Mouse (Mus musculus): ENCODE measurements around the gene Rnase12. TPM values are rescaled to one million over a fixed set of nuclear protein-coding genes. Genes with fewer than 3 reads are reported as not detected.

Gene Rnase12
- total and polyA plus RNA-seq, 3 experiments = not detected

- no peak for DNase-seq
These were observed 27.6 kb upstream of the Rnase12 start for GRCm38 (mm10) chr14:51085086-51085485.

DNA sequence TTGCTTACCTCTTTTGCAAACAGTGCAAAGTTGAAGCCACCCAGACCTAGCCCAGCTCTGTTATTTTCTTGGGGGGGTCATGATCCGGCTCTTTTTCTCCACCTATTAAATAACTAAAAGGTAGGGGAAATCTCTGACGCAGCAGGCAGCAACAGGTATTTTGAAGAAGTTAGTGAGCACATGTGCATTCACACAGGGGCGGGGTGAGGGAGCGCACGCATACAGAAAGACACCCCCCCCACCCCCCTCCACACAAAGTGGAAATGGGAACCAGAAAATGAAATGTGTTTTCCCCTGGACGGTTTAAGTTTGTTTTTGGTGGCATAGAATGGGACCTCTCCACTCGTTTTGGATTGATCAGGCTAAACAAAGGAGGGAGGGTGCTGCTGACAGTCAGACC is 26.3 kb upstream of the Rnase12 start:
- no peak for DNase-seq

GRCm38 (mm10) chr14:51082599-51083581 is 25.4 kb upstream of the Rnase12 start:
- DNase-seq = peak; percentile 85

- no peak for DNase-seq
These were observed 23.6 kb upstream of the Rnase12 start for GRCm38 (mm10) chr14:51081035-51081434.

- DNase-seq = no peak
These were observed 21.7 kb upstream of the Rnase12 start for GRCm38 (mm10) chr14:51079180-51079579.

DNA sequence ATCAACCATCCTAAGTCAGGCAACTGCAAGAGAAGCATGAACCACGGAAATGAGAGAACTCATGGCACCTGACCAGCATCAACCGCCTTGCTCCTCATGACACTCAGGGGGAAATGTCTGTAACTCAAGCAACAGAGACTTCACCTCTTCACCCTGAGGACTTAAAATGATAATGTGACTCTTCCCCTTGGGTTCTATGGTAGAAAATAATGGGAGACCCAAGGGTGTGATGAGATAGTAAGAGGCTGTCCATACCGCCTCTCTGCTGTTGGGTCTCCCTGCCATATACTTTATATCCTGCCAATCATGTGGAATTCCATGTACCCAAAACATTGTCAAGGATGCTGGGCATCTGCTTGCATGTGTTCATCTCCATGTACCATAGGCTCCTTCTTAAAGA is 16.9 kb upstream of the Rnase12 start, which contains the start of gene Olfr750:
Gene Olfr750, minus strand, starts transcription at position 101 of the 400 bp plus-strand sequence.
- DNase-seq = no peak

- peak; percentile 29 for DNase-seq
These were observed 12.2 kb upstream of the Rnase12 start for GRCm38 (mm10) chr14:51069617-51070016.

DNA sequence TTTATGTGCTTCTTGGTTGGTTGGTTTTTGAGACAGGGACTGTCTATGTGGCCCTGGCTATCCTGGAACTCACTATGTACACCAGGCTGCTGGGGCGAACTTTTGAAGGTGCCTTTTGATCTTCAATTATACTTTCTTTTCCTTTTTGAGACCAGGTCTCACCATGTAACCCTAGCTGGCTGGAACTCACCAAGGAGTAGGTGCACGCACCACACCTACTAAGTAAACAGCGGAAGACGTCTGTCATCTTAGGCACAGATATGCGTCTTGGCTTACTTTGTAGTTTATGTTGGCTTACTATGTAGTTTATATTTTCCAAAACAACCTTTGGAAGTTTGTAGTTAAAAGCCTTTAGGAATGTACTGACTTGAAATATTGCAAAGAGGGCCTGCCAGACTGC is 11.5 kb upstream of the Rnase12 start:
- no peak for DNase-seq

GRCm38 (mm10) chr14:51060761-51061160 is 3.3 kb upstream of the Rnase12 start:
- DNase-seq = no peak

- DNase-seq = no peak
These were observed 2.9 kb downstream of the Rnase12 start for GRCm38 (mm10) chr14:51054243-51055237.

DNA sequence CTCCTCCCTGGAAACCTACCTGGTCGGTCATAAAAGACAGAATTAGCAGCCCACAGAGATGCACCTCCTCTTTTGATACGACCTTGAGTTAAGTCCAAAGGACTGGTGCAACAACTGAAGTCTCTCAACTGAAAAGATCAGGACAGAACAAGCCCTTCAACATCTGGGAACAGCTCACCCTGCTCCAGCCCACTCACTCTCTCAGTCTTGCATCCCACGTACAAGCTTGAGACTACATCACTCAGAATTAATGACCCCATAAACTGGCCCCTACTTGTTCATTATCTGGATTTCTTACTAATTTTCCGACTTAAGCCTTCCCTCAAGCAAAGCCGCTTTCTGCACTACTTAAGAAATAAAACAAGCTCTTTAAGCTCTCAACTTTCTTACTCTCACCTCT is 4.3 kb downstream of the Rnase12 start:
- DNase-seq = no peak

- no peak for DNase-seq
These were observed 5.5 kb downstream of the Rnase12 start for GRCm38 (mm10) chr14:51051941-51052340.

DNA sequence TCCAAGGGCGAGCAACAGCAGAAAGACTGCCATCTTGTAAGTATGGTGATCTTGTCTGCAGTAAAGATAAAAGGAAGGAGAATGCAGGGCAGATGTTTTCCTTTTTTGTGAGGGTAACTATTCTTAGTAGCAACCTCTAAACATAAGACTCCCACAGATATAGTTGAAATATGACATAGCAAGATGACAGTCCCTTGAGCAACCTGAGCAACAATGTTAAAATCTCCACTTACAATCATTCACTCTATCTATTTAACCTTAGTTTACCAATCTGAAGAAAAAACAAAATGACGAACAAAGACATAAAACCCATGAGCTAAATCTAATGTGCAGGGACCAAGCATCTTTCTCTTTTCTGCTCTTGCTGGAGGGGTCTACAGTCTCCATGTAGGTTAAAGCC is 7.4 kb downstream of the Rnase12 start, which contains the start of gene Rnase11:
Gene Rnase11, minus strand, starts transcription at position 101 of the 400 bp plus-strand sequence.
- DNase-seq = no peak

GRCm38 (mm10) chr14:51047846-51048245 is 9.6 kb downstream of the Rnase12 start:
- DNase-seq = no peak

GRCm38 (mm10) chr14:51041769-51042168 is 15.7 kb downstream of the Rnase12 start, which contains the start of gene Rnase9:
Gene Rnase9, minus strand, starts transcription at chr14:51041869.
- no peak for DNase-seq

- DNase-seq = no peak
These were observed 21.2 kb downstream of the Rnase12 start for GRCm38 (mm10) chr14:51036214-51036613.

DNA sequence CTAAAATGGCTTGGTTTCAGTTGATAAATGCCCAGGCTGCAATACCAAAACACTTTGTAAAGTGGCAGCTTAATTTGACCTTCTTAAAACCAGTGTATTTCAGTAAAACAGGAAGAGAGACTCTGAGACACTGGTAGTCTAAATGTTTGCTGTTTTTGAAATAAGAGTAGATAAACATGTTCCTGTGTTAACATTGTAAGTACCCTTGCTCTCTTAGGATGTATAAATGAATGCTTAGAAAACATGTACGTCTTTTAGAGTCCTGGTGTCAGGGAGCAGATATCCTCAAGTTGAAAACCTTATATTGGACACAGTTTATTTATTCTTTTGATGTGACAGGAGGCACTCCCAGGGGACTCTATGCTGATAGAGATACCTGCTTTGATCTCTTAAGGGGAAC is 22.3 kb downstream of the Rnase12 start:
- no peak for DNase-seq

DNA sequence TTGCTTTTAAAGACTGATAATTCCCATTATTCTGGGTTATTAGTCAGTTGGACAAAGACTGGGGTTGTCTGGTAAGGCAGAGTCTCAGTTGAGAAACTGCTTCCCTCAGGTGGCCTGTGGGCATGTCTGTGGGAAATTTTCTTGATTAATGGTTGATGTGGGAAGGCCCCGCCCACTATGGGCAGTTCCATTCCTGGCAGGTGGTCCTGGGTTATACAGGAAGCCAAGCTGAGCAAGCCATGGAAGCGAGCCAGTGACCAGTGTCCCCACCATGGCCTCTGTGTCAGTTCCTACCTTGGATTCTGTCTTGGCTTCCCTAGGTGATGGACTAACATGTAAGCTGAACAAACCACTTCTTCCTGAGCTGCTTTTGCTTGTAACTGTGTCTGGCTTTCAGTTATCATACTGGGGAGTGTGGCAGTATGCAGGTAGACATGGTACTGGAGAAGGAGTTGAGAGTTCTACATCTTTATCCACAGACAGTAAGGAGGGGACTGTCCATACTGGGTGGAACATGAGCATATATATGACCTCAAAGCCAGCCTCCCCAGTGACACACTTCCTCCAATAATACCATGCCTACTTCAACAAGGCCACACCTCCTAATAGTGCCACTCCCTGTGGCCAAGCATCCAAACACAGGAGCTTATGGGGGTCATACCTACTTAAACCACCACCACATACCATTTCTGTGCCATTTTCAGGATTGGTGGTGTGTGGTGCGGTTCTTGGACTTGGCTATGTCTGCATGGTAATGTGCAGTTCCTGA is 29.9 kb downstream of the Rnase12 start:
- DNase-seq = no peak

- peak; percentile 61 for DNase-seq
These were observed 30.9 kb downstream of the Rnase12 start for GRCm38 (mm10) chr14:51026391-51027133.

DNA sequence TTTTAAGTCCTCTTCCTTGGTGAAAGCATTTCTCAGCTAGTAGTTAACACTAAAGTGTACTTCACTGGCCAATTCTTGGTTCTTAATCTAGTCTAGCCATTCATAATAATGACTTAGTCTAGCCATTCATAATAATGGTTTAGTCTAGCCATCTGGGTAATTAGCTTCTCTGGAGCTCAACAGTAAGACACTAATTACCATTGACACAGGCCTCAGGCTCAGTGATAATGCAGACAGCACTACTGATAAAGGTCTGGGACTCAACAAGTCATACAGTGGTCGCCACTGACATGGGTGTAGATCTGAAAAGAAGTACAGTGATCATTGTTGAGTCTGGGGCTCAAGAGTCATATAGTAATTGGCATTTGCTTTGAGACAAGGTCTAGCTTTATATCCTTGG is 32.6 kb downstream of the Rnase12 start:
- DNase-seq = no peak

GRCm38 (mm10) chr14:51023457-51023856 is 34.0 kb downstream of the Rnase12 start:
- DNase-seq = no peak
